Mouse (Mus musculus) heart, postnatal 4 days (tissue): ENCODE measurements around the gene Samd1. TPM values are rescaled to one million over a fixed set of nuclear protein-coding genes. Genes with fewer than 3 reads are reported as not detected.

Experiments used
- DNase-seq: peaks from one replicate; pipeline ENCODE4 v3.0.0; 2021
- total RNA-seq, 2 experiments: library from RNA; stranded (reverse); gene quantifications; 2 replicates each; pipeline ENCODE4 v1.2.3; 2021

Gene Samd1
- total RNA-seq = 10 to 100 TPM; 36.6 to 42.9 TPM

DNA sequence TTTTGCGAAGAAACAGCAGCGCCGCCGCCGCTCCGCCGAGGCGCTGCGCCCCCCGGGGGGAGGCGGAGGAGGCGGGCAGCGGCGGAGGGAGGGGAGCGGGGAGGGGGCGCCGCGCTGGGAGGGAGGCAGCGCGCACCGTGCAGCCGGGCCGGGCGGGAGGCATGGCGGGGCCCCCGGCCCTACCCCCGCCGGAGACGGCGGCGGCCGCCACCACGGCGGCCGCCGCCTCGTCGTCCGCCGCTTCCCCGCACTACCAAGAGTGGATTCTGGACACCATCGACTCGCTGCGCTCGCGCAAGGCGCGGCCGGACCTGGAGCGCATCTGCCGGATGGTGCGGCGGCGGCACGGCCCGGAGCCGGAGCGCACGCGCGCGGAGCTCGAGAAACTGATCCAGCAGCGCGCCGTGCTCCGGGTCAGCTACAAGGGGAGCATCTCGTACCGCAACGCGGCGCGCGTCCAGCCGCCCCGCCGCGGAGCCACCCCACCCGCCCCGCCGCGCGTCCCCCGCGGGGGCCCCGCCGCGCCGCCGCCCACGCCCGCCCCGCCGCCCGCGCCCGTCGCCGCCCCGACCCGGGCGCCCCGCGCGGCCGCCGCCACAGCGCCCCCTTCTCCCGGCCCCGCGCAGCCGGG is at the start of gene Samd1:
Gene Samd1 (plus strand): TSS at position 162 of the 631 bp plus-strand sequence.
- DNase-seq = peak; percentile 65

DNA sequence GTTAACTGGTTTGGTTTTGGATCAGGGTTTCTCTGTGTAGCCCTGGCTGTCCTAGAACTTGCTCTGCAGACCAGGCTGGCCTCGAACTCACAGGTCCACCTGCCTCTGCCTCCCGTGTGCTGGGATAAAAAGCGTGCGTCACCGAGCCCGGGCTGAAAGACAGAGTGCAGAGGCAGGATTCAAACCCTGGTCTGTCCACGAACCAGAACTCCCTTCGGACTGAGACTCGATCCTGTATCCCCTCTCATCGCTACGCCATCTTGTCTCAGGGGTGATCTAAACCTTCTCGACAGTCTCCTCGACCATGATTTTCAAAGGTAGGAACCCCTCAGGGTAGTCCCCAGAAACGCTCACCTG is 42.7 kb upstream of the Samd1 start:
- DNase-seq = no peak

DNA sequence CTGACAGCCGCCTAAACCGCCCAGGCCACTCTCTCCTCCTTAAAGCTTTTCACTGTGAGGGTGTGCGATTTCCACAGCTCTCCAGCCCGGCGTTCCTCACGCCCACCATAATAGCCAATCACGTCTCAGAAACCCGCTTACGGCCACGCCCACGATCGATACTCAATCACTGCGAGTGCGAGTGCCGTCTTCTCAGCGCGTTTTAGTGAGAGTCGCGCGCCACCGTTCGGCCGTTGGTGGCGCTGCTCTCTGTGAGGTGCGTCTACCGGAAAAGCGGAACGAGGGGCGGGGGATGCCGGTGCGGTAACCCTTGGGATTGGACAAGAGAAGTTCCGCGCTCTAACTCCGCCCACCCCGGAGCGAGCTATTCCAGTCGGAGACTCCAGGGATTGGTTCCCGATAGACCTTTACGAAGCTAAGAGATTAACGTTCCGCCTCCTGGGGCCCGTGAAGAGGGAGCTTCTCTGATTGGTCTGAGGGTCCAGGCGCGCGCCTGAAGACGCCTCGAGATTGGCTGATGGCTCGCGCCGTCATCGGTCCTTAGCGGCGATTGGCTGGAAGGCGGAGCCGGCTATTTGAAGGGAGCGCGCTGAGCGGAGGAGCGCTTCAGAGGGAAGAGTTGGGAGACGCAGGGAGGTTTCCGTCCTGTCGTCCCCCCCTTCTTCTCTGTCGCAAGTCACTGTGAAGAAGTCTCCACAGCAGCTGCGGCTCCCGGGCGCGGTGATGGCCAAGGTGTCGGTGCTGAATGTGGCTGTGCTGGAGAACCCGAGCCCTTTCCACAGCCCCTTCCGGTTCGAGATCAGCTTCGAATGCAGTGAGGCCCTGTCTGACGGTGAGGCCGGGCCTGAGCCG is 42.1 kb upstream of the Samd1 start, which contains the start of the genes Gm10644 and Asf1b:
Gene Gm10644 (minus strand): TSS at position 100 of the 852 bp plus-strand sequence.
Gene Asf1b (plus strand): TSS at position 402 of the 852 bp plus-strand sequence.
- peak; percentile 98 for DNase-seq

- no peak for DNase-seq
Measured at GRCm38 (mm10) chr8:83955958-83956218, 41.6 kb upstream of the Samd1 start.

- DNase-seq = no peak
Measured at GRCm38 (mm10) chr8:83956789-83957188, 40.7 kb upstream of the Samd1 start.

GRCm38 (mm10) chr8:83964015-83964765 is 33.3 kb upstream of the Samd1 start:
- peak; percentile 69 for DNase-seq

- no peak for DNase-seq
Measured at GRCm38 (mm10) chr8:83967701-83968100, 29.8 kb upstream of the Samd1 start.

- DNase-seq = no peak
Measured at GRCm38 (mm10) chr8:83971121-83971520, 26.4 kb upstream of the Samd1 start.

GRCm38 (mm10) chr8:83971661-83972060 is 25.8 kb upstream of the Samd1 start:
- no peak for DNase-seq

DNA sequence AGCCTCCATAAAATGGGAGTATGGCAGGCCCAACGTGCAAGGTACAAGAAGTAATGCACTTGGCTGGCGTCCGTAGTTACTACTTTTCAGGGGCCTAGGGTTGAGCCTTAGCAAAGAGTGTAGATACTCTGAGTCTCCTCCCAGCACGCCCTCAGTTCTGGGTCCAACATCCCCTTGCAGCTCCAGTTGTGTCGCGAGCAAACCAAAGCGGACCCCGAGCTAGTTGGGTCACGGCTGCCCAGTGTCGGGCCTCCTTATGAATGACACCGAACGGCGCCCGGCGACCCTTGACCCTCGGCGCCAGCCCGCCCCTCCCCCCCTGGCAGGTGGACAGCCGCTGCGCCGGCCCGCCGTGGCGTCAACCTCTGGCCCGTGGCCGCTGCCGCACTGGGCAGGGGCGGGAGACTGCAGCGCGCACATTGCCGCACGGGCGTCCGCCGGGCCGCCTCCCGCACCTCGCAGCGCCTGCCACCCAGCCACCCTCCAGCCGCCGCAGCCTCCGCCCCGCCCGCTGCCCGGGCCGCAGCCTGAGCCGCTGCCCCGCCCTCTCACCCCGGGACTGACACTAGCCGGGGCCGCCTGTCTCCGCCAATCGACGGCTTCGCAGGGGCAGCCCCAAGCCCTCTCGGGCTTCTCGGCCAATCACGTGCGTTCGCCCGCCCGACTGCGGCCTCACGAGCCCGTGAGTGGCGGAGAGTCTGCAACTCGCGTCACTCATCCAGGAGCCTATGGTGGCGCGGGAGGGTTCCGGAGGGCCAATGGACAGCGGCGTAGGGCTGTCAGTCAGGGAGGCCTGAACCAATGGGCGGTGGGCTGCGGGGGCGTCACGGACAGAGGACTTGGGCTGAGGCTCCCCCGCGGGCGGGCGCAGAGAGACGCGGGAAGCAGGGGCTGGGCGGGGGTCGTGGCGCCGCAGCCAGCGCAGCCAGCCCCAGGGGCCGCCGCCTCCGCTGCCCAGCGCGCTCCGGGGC is 25.0 kb upstream of the Samd1 start, which contains the start of gene Prkaca:
Gene Prkaca (plus strand): TSS at position 844 of the 971 bp plus-strand sequence.
- peak; percentile 98 for DNase-seq

DNA sequence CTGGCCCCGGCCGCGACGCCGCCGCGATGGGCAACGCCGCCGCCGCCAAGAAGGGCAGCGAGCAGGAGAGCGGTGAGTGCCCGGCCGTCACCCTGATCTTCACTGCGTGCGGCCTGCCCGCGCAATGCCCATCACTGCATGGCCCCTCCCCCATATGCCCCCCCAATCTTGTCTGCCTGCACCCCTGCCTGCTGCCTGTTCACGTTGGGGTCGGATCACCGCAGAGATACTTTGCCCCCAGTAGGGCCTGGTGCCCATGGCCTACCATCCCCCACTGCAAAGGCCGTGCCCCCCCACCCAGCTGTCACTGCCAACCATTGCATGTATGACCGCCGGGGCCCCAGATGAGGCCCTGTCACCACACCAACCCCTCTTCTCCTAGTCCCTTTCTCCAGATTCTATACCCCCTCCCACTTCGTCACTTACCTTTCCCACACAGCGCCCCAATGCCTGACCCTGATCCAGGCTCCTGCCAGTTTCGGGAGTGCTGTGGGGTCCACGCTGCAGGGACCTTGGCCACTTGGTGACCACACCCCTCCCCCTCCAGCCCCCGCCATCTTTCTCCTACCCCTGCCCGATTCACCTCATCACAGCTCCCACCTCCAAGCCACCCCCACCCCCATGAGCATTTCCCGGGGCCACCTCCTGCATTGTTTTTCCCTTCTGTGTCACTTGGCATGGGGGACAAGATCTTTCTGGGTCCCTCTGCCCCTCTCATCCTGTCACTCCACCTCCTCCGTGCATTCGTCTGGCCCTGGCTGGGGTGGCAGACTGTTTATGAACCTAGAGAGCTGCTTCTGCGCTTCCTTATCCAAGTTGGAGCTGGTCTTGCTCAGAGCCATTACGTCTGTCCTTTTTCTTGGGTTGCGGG is 24.1 kb upstream of the Samd1 start:
- DNase-seq = peak; percentile 44

DNA sequence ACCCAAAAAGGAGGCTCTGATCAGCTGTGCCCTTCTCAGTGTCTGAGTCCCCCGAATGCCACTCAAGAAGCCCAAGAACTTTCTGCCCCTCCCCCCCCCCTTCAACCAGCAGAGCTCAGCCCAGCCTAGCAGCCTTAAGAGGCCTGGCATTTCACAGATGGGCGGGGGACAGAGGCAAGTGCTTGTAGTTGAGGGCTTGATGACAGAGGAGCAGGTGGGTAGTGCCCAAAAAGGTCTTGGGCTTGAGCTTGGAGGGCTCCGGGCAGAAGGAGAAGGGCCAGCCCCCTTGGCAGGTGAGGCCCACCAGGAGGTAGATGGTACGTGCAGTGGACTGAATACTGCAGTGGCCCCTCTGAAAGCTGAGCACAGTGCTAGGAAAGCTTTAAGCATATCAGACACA is 23.0 kb upstream of the Samd1 start:
- DNase-seq = no peak

- no peak for DNase-seq
Measured at GRCm38 (mm10) chr8:83976101-83976630, 21.3 kb upstream of the Samd1 start.

DNA sequence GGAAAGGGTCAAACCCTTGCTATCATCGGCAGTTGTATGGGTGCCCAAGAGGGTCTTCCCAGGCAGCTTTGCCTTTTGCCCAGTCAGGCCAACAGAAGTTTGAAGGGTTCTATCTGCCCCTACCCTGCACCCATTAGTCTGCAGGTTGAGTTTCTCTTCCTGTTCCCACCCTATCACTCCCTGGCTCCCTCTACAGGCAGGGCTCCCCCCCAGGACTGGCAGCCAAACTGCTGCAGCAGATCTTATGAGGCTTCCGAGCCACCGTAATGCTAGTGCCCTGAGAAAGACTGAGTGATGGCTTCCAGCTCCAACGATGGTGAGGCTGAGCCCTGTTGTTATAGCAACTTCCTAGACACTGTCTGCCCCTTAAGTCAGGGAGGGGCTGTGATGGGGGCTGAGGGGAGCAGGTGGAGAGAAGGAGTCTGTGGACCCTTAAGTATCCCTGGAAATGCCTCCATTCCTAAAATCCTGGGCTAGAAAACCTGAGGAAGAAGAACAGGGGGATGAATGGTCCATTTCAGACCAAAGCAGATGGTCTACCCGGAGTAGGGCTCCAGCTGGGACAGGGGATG is 20.6 kb upstream of the Samd1 start:
- peak; percentile 39 for DNase-seq

DNA sequence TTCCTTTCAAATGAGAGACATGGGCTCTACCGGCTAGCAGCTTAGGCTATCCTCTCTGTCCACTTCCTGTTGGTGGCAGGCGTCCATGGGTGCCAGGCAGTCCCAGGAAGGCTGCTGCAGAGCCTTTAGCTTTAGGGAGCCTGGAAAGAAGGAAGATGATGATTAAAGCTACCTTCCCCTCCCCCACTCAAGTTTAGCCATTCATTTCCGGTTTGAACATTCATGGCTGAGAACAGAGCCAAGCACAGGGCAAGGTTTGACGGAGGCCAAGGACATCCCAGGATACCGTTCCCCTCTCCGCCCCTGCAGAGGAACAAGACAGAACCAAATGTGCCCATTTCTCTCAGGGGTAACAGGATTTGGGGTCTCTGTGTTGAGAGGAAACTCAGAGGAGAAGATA is 19.8 kb upstream of the Samd1 start:
- DNase-seq = no peak

- no peak for DNase-seq
Measured at GRCm38 (mm10) chr8:83978200-83978599, 19.3 kb upstream of the Samd1 start.

GRCm38 (mm10) chr8:83980250-83980649 is 17.2 kb upstream of the Samd1 start:
- peak; percentile 84 for DNase-seq

- peak; percentile 88 for DNase-seq
Measured at GRCm38 (mm10) chr8:83980845-83981244, 16.6 kb upstream of the Samd1 start.

DNA sequence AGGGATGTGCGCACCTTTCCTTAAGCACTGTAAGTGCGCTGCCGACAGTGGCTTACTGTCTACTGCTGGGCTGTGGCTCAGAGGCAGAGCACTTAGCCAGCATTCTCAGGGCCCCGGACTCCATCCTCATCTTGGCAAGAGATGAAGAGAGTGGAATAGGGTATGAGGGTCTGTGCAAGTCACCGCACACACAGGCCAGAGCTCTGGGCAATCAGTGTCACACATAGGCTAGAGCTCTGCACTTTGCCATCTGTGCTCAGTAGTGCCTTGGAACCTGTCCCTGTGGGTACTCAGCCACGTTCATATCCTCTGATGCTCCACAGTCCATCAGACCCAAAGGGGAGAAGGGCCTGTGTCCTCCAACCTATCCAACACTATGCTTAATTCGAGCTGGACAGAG is 15.9 kb upstream of the Samd1 start:
- no peak for DNase-seq

- DNase-seq = no peak
Measured at GRCm38 (mm10) chr8:83982449-83982848, 15.0 kb upstream of the Samd1 start.
